Mouse (Mus musculus) olfactory bulb, adult 2 months (tissue): ENCODE data around the gene Pde3a. TPM values are rescaled to one million over a fixed set of nuclear protein-coding genes. Genes with fewer than 3 reads are reported as not detected.

Experiments used
- H3K27ac ChIP-seq: fragments of 200-500 bp; 2 replicates; pipeline ENCODE4 v1.5.1; 2012; ENCODE audit warnings: low read depth, low read length; ENCODE audit not compliant: insufficient read depth
- H3K4me1 ChIP-seq: fragments of 200-500 bp; 2 replicates; pipeline ENCODE4 v1.6.1; 2012; ENCODE audit warnings: low read length; ENCODE audit not compliant: control insufficient read depth, insufficient read depth
- H3K4me3 ChIP-seq: fragments of 200-500 bp; 2 replicates; pipeline ENCODE4 v1.5.1; 2012; ENCODE audit warnings: mild to moderate bottlenecking, low read depth, low read length, moderate library complexity; ENCODE audit not compliant: insufficient read depth
- CTCF ChIP-seq: fragments of 200-500 bp; IDR thresholded peaks from 2 replicates; pipeline ENCODE4 v1.5.1; 2012; ENCODE audit warnings: low read depth, mild to moderate bottlenecking, low read length, moderate library complexity; ENCODE audit not compliant: insufficient read depth
- POLR2A ChIP-seq: fragments of 200-500 bp; IDR thresholded peaks from 2 replicates; pipeline ENCODE4 v1.6.1; 2012; ENCODE audit warnings: mild to moderate bottlenecking, low read depth, low read length, moderate library complexity; ENCODE audit not compliant: insufficient read depth
- WGBS: fragments of 180-500 bp; shearing (Covaris S2); methylation state at CpG from one replicate; pipeline ENCODE4 v1.1.7; 2018; 5-methylcytosine and 5-hydroxymethylcytosine counted together
- polyA plus RNA-seq: library from polyadenylated mRNA; stranded (reverse); fragments of >200 nt; gene quantifications from 2 replicates; pipeline ENCODE4 v1.2.4, GENCODE M21; 2012; ENCODE audit warnings: low replicate concordance; ENCODE audit not compliant: missing spikeins, insufficient read depth, insufficient read length

Gene Pde3a
- polyA plus RNA-seq, 1 experiment, result not detected

DNA sequence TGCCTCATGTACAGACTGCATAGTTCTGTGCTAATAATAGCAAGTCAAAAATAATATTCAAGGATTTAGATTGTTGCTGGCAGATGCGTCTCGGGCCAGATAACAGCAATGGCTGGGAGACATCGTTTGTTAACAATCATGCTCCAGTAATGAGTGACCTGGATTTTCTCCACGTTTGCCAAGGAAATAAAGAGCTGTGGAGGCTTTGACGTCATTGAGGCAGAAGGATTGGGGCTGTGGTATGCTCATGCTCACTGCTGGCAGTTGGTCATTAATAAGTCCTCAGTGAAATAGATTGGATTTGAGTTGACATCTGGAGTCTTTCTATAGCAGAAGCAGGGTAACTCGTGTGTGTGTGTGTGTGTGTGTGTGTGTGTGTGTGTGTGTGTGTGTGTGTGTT, 103.2 kb downstream of the Pde3a start:
- 58% methylated on average over 6 of the region's 6 CpGs for WGBS

DNA sequence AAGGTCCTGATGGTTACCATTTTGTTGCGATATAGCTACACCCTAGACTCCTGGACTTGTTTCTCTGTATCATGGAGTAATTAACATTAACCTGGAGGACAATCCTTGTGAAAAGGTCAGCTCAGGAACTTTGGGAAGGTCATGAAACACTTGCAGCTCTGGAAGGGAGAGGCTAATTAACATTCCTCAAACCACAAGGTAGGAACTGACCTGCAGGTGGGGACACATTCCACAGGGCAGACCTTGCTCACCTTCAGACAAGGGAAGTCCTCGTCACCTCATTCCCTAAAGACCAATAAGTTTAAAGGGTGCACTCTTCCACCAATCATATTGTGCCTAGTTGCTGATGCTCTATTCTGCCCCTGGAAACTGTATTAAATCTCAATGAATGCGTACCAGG, 114.6 kb downstream of the Pde3a start:
- WGBS, result 98% methylated on average over 3 of the region's 3 CpGs
- no peak for TF ChIP-seq POLR2A
- TF ChIP-seq CTCF, result no peak
- H3K27ac ChIP-seq, result no peak overlapping the region

More for the DNA sequence above, 103.2 kb downstream of the Pde3a start:
- H3K27ac ChIP-seq, result no peak overlapping the region
- no peak overlapping the region for H3K4me3 ChIP-seq
- no peaks in the 10 kb centered on the region for H3K4me1 ChIP-seq
- TF ChIP-seq CTCF (no peak), POLR2A (no peak)

DNA sequence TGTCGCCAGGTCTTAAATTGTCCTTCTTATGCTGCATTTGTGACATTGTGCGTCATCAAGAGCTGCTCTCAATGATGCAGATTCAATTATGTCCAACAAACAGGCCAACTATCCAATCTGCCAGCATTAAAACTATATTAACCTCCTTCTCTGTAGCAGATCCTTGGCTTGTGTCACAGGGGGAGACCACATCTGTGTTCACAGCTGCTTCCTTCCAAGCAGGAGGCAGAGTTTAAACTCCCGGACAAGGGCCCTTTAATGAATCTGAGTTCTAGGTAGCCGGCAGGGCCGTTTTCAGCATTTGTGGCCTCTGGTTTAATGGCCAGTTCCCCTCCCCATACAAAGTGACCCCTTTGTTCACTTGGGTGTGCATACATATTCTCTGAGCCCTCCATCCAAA, 118.0 kb downstream of the Pde3a start:
- TF ChIP-seq POLR2A, result no peak
- TF ChIP-seq CTCF, result no peak
- 70% methylated on average over 5 of the region's 5 CpGs for WGBS
- H3K27ac ChIP-seq, result no peak overlapping the region
- H3K4me1 ChIP-seq, result no peaks in the 10 kb centered on the region
- H3K4me3 ChIP-seq, result no peak overlapping the region

More for the DNA sequence above, 114.6 kb downstream of the Pde3a start:
- Histone ChIP-seq H3K4me1 (no peaks in the 10 kb centered on the region), H3K4me3 (no peak overlapping the region)

DNA sequence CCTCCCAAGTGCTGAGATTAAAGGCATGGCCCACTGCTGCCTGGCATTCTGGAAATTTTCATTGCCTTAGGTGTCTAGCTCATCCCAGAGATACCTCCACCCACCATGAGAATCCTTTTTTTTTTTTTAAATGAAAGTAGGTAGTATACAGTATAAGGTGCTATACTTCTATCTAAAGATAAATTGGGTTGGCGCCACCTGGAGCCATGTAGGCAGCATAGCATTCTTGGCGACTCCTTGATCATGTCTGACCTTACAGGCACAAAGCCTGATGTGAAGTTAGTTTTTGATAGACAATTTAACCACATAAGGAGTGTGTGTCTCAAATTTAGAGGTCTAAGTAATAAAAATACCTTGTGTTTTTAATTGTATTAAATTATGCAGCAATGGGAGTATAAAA, 123.6 kb downstream of the Pde3a start:
- Histone ChIP-seq H3K4me3 (no peak overlapping the region), H3K4me1 (no peaks in the 10 kb centered on the region), H3K27ac (no peak overlapping the region)
- WGBS, result 60% methylated on average over 2 of the region's 2 CpGs
- TF ChIP-seq POLR2A (no peak), CTCF (no peak)

DNA sequence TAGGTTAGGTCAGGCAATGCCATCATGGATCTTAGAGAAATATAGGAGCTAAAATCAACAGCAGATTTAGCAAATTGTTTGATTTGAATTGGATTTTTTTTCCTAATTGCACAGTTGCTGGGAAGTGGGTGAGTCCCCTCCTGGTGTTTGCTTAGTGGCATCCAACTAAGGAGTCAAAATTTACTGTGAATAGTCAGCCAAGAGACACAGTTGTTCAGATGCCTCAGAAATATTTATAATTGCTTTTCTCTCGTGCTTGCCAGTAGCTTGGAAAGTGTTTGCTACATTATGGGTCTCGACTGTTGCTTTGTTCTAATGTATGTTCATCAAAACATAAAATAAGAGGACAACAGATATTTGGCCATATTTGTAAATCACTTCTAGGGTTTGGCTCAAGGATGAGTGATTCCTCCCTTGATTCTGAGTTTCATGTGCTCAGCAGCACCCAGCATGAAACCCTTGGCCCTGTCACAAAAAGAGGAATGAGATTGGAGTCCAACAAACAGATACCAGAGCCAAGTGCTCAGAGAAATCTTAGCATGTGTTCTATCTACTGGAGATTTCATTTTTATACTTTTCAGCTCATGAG, 125.5 kb downstream of the Pde3a start:
- Histone ChIP-seq H3K4me1 (no peaks in the 10 kb centered on the region), H3K4me3 (no peak overlapping the region), H3K27ac (no peak overlapping the region)
- TF ChIP-seq POLR2A (no peak), CTCF (no peak)
- WGBS, result 59% methylated on average over 2 of the region's 2 CpGs

DNA sequence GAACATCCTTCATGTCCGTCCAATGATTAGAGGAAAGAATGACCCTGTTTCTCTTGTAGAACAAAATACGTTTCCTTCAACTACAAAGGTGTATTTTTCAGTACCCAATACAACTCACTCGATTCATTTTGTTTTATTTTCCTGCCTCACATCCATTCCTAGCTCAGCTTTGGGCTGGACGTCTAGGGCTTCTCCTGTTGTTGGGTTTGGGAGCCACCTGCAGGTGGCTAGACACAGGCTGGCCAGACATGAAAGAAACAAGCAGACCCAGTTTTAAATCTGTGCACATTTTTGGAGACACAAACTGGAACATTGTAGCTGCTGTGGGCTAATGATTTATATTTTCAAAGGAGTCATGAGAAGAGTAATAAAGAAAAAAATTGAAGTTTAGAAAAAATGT, 126.1 kb downstream of the Pde3a start:
- 57% methylated on average over 4 of the region's 4 CpGs for WGBS
- Histone ChIP-seq H3K27ac (no peak overlapping the region), H3K4me3 (no peak overlapping the region), H3K4me1 (no peaks in the 10 kb centered on the region)
- TF ChIP-seq CTCF, result no peak
- no peak for TF ChIP-seq POLR2A

DNA sequence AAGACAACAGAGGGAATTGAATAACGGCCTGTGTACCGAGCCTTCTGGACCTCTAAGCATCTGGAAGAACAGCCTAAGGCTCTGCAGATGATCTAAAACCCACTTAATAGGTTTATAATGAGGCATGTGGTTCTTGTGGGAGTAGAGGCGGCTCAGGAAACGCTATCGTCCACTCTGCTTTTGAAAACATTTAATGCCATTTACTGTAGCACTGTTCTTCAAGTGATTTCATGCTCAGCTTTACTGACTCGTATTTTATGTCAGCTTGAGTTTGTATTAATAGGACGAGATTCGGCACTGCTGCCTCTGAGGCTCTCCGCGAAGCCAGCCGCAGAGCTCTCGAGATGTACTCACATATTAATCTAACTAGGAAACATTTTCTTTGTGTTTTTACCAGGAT, 131.9 kb downstream of the Pde3a start:
- 38% methylated on average over 12 of the region's 12 CpGs for WGBS
- no peak overlapping the region for H3K27ac ChIP-seq

DNA sequence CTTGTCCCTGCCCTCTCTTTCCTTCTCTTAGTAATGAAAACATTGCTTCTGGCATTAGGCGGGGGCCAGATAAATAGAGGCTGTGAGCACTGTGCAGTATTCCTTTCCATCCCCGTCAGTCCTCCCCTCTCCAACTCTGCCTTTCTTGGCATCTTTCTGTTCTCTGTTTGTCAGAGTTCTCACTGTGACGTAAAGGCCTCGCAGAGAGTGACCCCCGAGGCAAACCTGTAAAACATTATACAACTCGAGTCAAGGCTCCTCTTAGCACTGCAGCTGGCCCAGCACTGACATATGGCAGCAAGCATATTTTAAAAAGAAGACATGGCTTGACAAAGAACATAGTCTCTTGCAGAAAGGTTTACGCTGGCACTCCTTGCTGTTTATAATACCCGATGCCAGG, 132.4 kb downstream of the Pde3a start:
- Histone ChIP-seq H3K27ac (no peak overlapping the region), H3K4me3 (no peak overlapping the region), H3K4me1 (no peaks in the 10 kb centered on the region)
- 56% methylated on average over 8 of the region's 8 CpGs for WGBS
- no peak for TF ChIP-seq POLR2A
- TF ChIP-seq CTCF, result no peak

More for the DNA sequence above, 131.9 kb downstream of the Pde3a start:
- TF ChIP-seq POLR2A, result no peak
- no peak for TF ChIP-seq CTCF
- Histone ChIP-seq H3K4me1 (no peaks in the 10 kb centered on the region), H3K4me3 (no peak overlapping the region)

DNA sequence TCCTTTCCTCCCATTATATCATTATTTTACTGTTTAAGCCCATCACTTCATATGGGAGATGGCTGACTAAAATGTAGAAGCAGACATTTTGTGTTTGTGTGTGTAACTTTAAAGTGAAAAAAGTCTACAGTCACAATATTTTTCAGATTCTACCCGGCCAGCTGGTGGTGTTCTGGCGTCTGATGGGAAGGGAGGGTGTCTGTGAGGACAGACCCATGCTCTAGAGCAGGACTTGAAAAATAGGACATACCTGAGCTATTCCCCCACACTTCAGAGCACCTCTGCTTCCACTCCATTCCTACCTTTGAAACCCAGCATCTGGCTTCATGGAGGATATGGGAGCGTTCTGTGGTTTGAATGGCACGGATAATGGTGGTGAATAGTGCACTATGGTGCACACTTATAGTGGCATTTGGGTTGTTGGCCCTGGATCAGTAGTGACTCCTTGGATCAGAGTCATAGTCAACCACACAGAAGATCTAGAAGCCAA, 132.9 kb downstream of the Pde3a start:
- Histone ChIP-seq H3K4me1 (no peaks in the 10 kb centered on the region), H3K27ac (no peak overlapping the region), H3K4me3 (no peak overlapping the region)
- TF ChIP-seq POLR2A (no peak), CTCF (no peak)
- 96% methylated on average over 4 of the region's 4 CpGs for WGBS
